Mouse (Mus musculus): ENCODE measurements around the gene Ank2. TPM values are rescaled to one million over a fixed set of nuclear protein-coding genes. Genes with fewer than 3 reads are reported as not detected.

The Ank2 gene
- polyA plus RNA-seq, 1 experiment from 2014 or later: 0.46 TPM

GRCm38 (mm10) chr3:127292864-127293478 lies 206.2 kb downstream of the Ank2 start:
- Histone ChIP-seq H3K79me2 (ENCODE audit: inconsistent target) (no peaks in the 10 kb centered on the region), H3K36me3 (ENCODE audit: inconsistent target) (no peaks in the 10 kb centered on the region), H3K4me3 (ENCODE audit: inconsistent target) (no peak overlapping the region), H3K27ac (no peak overlapping the region)
- 77% methylated on average over 10 of the region's 10 CpGs for WGBS (ENCODE audit: missing documents)

- Histone ChIP-seq H3K4me3 (ENCODE audit: inconsistent target) (no peak overlapping the region), H3K36me3 (ENCODE audit: inconsistent target) (no peaks in the 10 kb centered on the region), H3K79me2 (ENCODE audit: inconsistent target) (no peaks in the 10 kb centered on the region), H3K27ac (no peak overlapping the region)
- 83% methylated on average over 5 of the region's 5 CpGs for whole genome bisulfite sequencing (ENCODE audit: missing documents)
Observed at GRCm38 (mm10) chr3:127282277-127282676, 216.9 kb downstream of the Ank2 start.

GRCm38 (mm10) chr3:127281390-127281789 lies 217.8 kb downstream of the Ank2 start:
- H3K4me3 ChIP-seq (ENCODE audit: inconsistent target): no peak overlapping the region
- no peaks in the 10 kb centered on the region for H3K36me3 ChIP-seq (ENCODE audit: inconsistent target)
- WGBS (ENCODE audit: missing documents): 88% methylated on average over 3 of the region's 3 CpGs
- no peak overlapping the region for H3K27ac ChIP-seq
- no peaks in the 10 kb centered on the region for H3K79me2 ChIP-seq (ENCODE audit: inconsistent target)

- no peaks in the 10 kb centered on the region for H3K79me2 ChIP-seq (ENCODE audit: inconsistent target)
- no peaks in the 10 kb centered on the region for H3K36me3 ChIP-seq (ENCODE audit: inconsistent target)
- H3K27ac ChIP-seq: no peak overlapping the region
- no peak overlapping the region for H3K4me3 ChIP-seq (ENCODE audit: inconsistent target)
Observed at GRCm38 (mm10) chr3:127280376-127280775, 218.8 kb downstream of the Ank2 start.

- Histone ChIP-seq H3K36me3 (ENCODE audit: inconsistent target) (no peaks in the 10 kb centered on the region), H3K4me3 (ENCODE audit: inconsistent target) (no peak overlapping the region), H3K27ac (no peak overlapping the region), H3K79me2 (ENCODE audit: inconsistent target) (no peaks in the 10 kb centered on the region)
- 87% methylated on average over 6 of the region's 6 CpGs for WGBS (ENCODE audit: missing documents)
Observed at GRCm38 (mm10) chr3:127275953-127276352, 223.2 kb downstream of the Ank2 start.

GRCm38 (mm10) chr3:127272801-127273200 lies 226.3 kb downstream of the Ank2 start:
- no peak overlapping the region for H3K4me3 ChIP-seq (ENCODE audit: inconsistent target)
- WGBS (ENCODE audit: missing documents): 93% methylated on average over 12 of the region's 12 CpGs

GRCm38 (mm10) chr3:127269616-127270015 lies 229.5 kb downstream of the Ank2 start:
- Histone ChIP-seq H3K36me3 (ENCODE audit: inconsistent target) (no peaks in the 10 kb centered on the region), H3K79me2 (ENCODE audit: inconsistent target) (no peaks in the 10 kb centered on the region), H3K4me3 (ENCODE audit: inconsistent target) (no peak overlapping the region), H3K27ac (no peak overlapping the region)
- 92% methylated on average over 14 of the region's 14 CpGs for WGBS (ENCODE audit: missing documents)

More at GRCm38 (mm10) chr3:127272801-127273200, 226.3 kb downstream of the Ank2 start:
- no peaks in the 10 kb centered on the region for H3K79me2 ChIP-seq (ENCODE audit: inconsistent target)
- H3K36me3 ChIP-seq (ENCODE audit: inconsistent target): no peaks in the 10 kb centered on the region
- H3K27ac ChIP-seq: no peak overlapping the region

GRCm38 (mm10) chr3:127267846-127268245 lies 231.3 kb downstream of the Ank2 start:
- Histone ChIP-seq H3K79me2 (ENCODE audit: inconsistent target) (no peaks in the 10 kb centered on the region), H3K4me3 (ENCODE audit: inconsistent target) (no peak overlapping the region), H3K27ac (no peak overlapping the region), H3K36me3 (ENCODE audit: inconsistent target) (no peaks in the 10 kb centered on the region)
- 92% methylated on average over 6 of the region's 6 CpGs for WGBS (ENCODE audit: missing documents)

- H3K4me3 ChIP-seq (ENCODE audit: inconsistent target): no peak overlapping the region
- no peaks in the 10 kb centered on the region for H3K36me3 ChIP-seq (ENCODE audit: inconsistent target)
- 90% methylated on average over 5 of the region's 5 CpGs for WGBS (ENCODE audit: missing documents)
- no peaks in the 10 kb centered on the region for H3K79me2 ChIP-seq (ENCODE audit: inconsistent target)
- H3K27ac ChIP-seq: no peak overlapping the region
Observed at GRCm38 (mm10) chr3:127265732-127266131, 233.4 kb downstream of the Ank2 start.

- no peak overlapping the region for H3K27ac ChIP-seq
- H3K4me3 ChIP-seq (ENCODE audit: inconsistent target): no peak overlapping the region
- WGBS (ENCODE audit: missing documents): 81% methylated on average over 3 of the region's 3 CpGs
- no peaks in the 10 kb centered on the region for H3K36me3 ChIP-seq (ENCODE audit: inconsistent target)
- H3K79me2 ChIP-seq (ENCODE audit: inconsistent target): no peaks in the 10 kb centered on the region
Observed at GRCm38 (mm10) chr3:127265182-127265581, 234.0 kb downstream of the Ank2 start.

GRCm38 (mm10) chr3:127260786-127261166 lies 238.4 kb downstream of the Ank2 start:
- H3K4me3 ChIP-seq (ENCODE audit: inconsistent target): no peak overlapping the region
- WGBS (ENCODE audit: missing documents): 96% methylated on average over 7 of the region's 7 CpGs
- H3K36me3 ChIP-seq (ENCODE audit: inconsistent target): no peaks in the 10 kb centered on the region
- no peak overlapping the region for H3K27ac ChIP-seq
- no peaks in the 10 kb centered on the region for H3K79me2 ChIP-seq (ENCODE audit: inconsistent target)

- Histone ChIP-seq H3K4me3 (ENCODE audit: inconsistent target) (no peak overlapping the region), H3K79me2 (ENCODE audit: inconsistent target) (no peaks in the 10 kb centered on the region), H3K36me3 (ENCODE audit: inconsistent target) (no peaks in the 10 kb centered on the region), H3K27ac (no peak overlapping the region)
- WGBS (ENCODE audit: missing documents): 87% methylated on average over 15 of the region's 15 CpGs
Observed at GRCm38 (mm10) chr3:127260007-127260785, 239.0 kb downstream of the Ank2 start.

GRCm38 (mm10) chr3:127258466-127259075 lies 240.6 kb downstream of the Ank2 start:
- Histone ChIP-seq H3K36me3 (ENCODE audit: inconsistent target) (no peaks in the 10 kb centered on the region), H3K79me2 (ENCODE audit: inconsistent target) (no peaks in the 10 kb centered on the region), H3K4me3 (ENCODE audit: inconsistent target) (no peak overlapping the region), H3K27ac (no peak overlapping the region)
- WGBS (ENCODE audit: missing documents): 67% methylated on average over 15 of the region's 15 CpGs

- Histone ChIP-seq H3K36me3 (ENCODE audit: inconsistent target) (no peaks in the 10 kb centered on the region), H3K4me3 (ENCODE audit: inconsistent target) (no peak overlapping the region), H3K27ac (no peak overlapping the region), H3K79me2 (ENCODE audit: inconsistent target) (no peaks in the 10 kb centered on the region)
- 9% methylated on average over 7 of the region's 18 CpGs for WGBS (ENCODE audit: missing documents)
Observed at GRCm38 (mm10) chr3:127257969-127258368, 241.2 kb downstream of the Ank2 start.

GRCm38 (mm10) chr3:127257279-127257925 lies 241.7 kb downstream of the Ank2 start:
- WGBS (ENCODE audit: missing documents): 6% methylated on average over 13 of the region's 13 CpGs
- H3K36me3 ChIP-seq (ENCODE audit: inconsistent target): no peaks in the 10 kb centered on the region
- no peak overlapping the region for H3K27ac ChIP-seq
- no peak overlapping the region for H3K4me3 ChIP-seq (ENCODE audit: inconsistent target)
- H3K79me2 ChIP-seq (ENCODE audit: inconsistent target): no peaks in the 10 kb centered on the region
